Mouse (Mus musculus) heart, embryonic 15.5 days (tissue): ENCODE results near the gene Dazap2. TPM values are rescaled to one million over a fixed set of nuclear protein-coding genes. Genes with fewer than 3 reads are reported as not detected.
"Not testable (repeated sequence)": the region's sequence is repeated elsewhere in the genome, so short reads cannot be mapped to it uniquely, and the experiment has no call there.

Experiments
- ATAC-seq: fragments of 200-750 bp; cut with Nextera tagmentation; replicated peaks from 2 replicates; pipeline ENCODE4 v1.8.0; 2017; ENCODE audit warnings: low read depth, moderate TSS enrichment; ENCODE audit not compliant: insufficient number of reproducible peaks, insufficient read depth, low FRiP score
- H3K27ac ChIP-seq: fragments of 300-500 bp; sonication (generic); 2 replicates; pipeline ENCODE4 v1.5.1; 2015; ENCODE audit warnings: mild to moderate bottlenecking, inconsistent platforms
- H3K27me3 ChIP-seq: fragments of 300-500 bp; sonication (generic); 2 replicates; pipeline ENCODE4 v1.6.1; 2015; ENCODE audit warnings: inconsistent platforms
- H3K36me3 ChIP-seq: fragments of 300-500 bp; sonication (generic); 2 replicates; pipeline ENCODE4 v1.6.1; 2015; ENCODE audit warnings: mild to moderate bottlenecking, inconsistent platforms
- H3K4me1 ChIP-seq: fragments of 300-500 bp; sonication (generic); replicated peaks from 2 replicates; pipeline ENCODE4 v1.6.1; 2015; ENCODE audit warnings: inconsistent platforms
- H3K4me2 ChIP-seq: fragments of 300-500 bp; sonication (generic); 2 replicates; pipeline ENCODE4 v1.6.1; 2015; ENCODE audit warnings: inconsistent platforms, mild to moderate bottlenecking, moderate library complexity
- H3K4me3 ChIP-seq: fragments of 300-500 bp; sonication (generic); 2 replicates; pipeline ENCODE4 v1.5.1; 2015; ENCODE audit warnings: mild to moderate bottlenecking, inconsistent platforms
- H3K9ac ChIP-seq: fragments of 300-500 bp; sonication (generic); 2 replicates; pipeline ENCODE4 v1.6.1; 2015; ENCODE audit warnings: mild to moderate bottlenecking, inconsistent platforms
- H3K9me3 ChIP-seq: fragments of 300-500 bp; sonication (generic); replicated peaks from 2 replicates; pipeline ENCODE4 v1.6.1; 2016; ENCODE audit warnings: inconsistent platforms
- WGBS: fragments of 180-500 bp; shearing (Covaris S2); methylation state at CpG from one replicate; pipeline ENCODE4 v1.1.7; 2015; ENCODE audit warnings: mixed read lengths; 5-methylcytosine and 5-hydroxymethylcytosine counted together
- polyA plus RNA-seq: library from polyadenylated mRNA; unstranded; fragments of >200 nt; fragmentation: Nextera tagmentation; extraction: Ambion mirVana; gene quantifications from 2 replicates; pipeline ENCODE4 v1.2.1, GENCODE M21; 2015

Dazap2 gene
- polyA plus RNA-seq, 1 experiment from 2014 or later: 201 TPM

- no peaks in the 10 kb centered on the region for H3K9me3 ChIP-seq
- H3K4me3 ChIP-seq: no peak overlapping the region
- ATAC-seq: no peak
- no peak overlapping the region for H3K27ac ChIP-seq
- H3K4me1 ChIP-seq: peaks cover 21% of the 10 kb centered on the region
- no peaks in the 10 kb centered on the region for H3K27me3 ChIP-seq
- no peak overlapping the region for H3K4me2 ChIP-seq
- H3K9ac ChIP-seq: no peak overlapping the region
- no peaks in the 10 kb centered on the region for H3K36me3 ChIP-seq
- 79% methylated on average over 7 of the region's 7 CpGs for WGBS
Measured at GRCm38 (mm10) chr15:100611951-100612350, 3.2 kb upstream of the Dazap2 start.

- H3K9me3 ChIP-seq: no peaks in the 10 kb centered on the region
- H3K27ac ChIP-seq: no peak overlapping the region
- H3K4me3 ChIP-seq: no peak overlapping the region
- no peak for ATAC-seq
- H3K4me2 ChIP-seq: no peak overlapping the region
- H3K9ac ChIP-seq: no peak overlapping the region
- H3K27me3 ChIP-seq: no peaks in the 10 kb centered on the region
- WGBS: 70% methylated on average over 2 of the region's 2 CpGs
- H3K36me3 ChIP-seq: peaks cover under 1% of the 10 kb centered on the region; the same call in 1 of the 2 replicates
- peaks cover 24% of the 10 kb centered on the region for H3K4me1 ChIP-seq
Measured at GRCm38 (mm10) chr15:100612432-100612831, 2.7 kb upstream of the Dazap2 start.

- H3K4me2 ChIP-seq: peak overlapping the region; percentile 63
- peak overlapping the region; percentile 43 for H3K9ac ChIP-seq
- peak overlapping the region; percentile 40 for H3K4me3 ChIP-seq
- H3K36me3 ChIP-seq: peaks cover 12% of the 10 kb centered on the region
- ATAC-seq: no peak
- 7% methylated on average over 16 of the region's 16 CpGs for WGBS
- H3K27me3 ChIP-seq: no peaks in the 10 kb centered on the region
- no peak overlapping the region for H3K27ac ChIP-seq
- peaks cover 24% of the 10 kb centered on the region for H3K4me1 ChIP-seq
- H3K9me3 ChIP-seq: no peaks in the 10 kb centered on the region
Measured at GRCm38 (mm10) chr15:100613584-100613983, 1.6 kb upstream of the Dazap2 start.

GRCm38 (mm10) chr15:100614218-100614995, 742 bp upstream of the Dazap2 start:
- ATAC-seq: no peak
- Histone ChIP-seq H3K4me2 (peak overlapping the region; percentile 84), H3K4me1 (peaks cover 24% of the 10 kb centered on the region), H3K27ac (peak overlapping the region; percentile 99), H3K36me3 (peaks cover 20% of the 10 kb centered on the region), H3K9me3 (no peaks in the 10 kb centered on the region), H3K27me3 (no peaks in the 10 kb centered on the region), H3K4me3 (peak overlapping the region; percentile 88), H3K9ac (peak overlapping the region; percentile 60)
- WGBS: 9% methylated on average over 43 of the region's 43 CpGs

GRCm38 (mm10) chr15:100615825-100616220, 674 bp downstream of the Dazap2 start:
- Histone ChIP-seq H3K27me3 (no peaks in the 10 kb centered on the region), H3K9me3 (no peaks in the 10 kb centered on the region), H3K36me3 (peaks cover 33% of the 10 kb centered on the region), H3K4me2 (peak overlapping the region; percentile 82), H3K27ac (peak overlapping the region; percentile 99), H3K9ac (peak overlapping the region; percentile 91), H3K4me1 (peaks cover 24% of the 10 kb centered on the region), H3K4me3 (peak overlapping the region; percentile 88)
- peak; percentile 85 for ATAC-seq
- WGBS: under 1% methylated on average over 39 of the region's 43 CpGs

GRCm38 (mm10) chr15:100616221-100616620, 1.1 kb downstream of the Dazap2 start:
- peak; percentile 0; the same call in 1 of the 2 replicates for ATAC-seq
- Histone ChIP-seq H3K4me3 (peak overlapping the region; percentile 88), H3K36me3 (peaks cover 35% of the 10 kb centered on the region), H3K9me3 (no peaks in the 10 kb centered on the region), H3K27me3 (no peaks in the 10 kb centered on the region), H3K4me1 (peaks cover 24% of the 10 kb centered on the region), H3K27ac (peak overlapping the region; percentile 99), H3K9ac (peak overlapping the region; percentile 91), H3K4me2 (peak overlapping the region; percentile 82)
- under 1% methylated on average over 19 of the region's 19 CpGs for WGBS

GRCm38 (mm10) chr15:100619200-100619599, 4.1 kb downstream of the Dazap2 start:
- Histone ChIP-seq H3K4me1 (peaks cover 22% of the 10 kb centered on the region), H3K9ac (no peak overlapping the region), H3K4me3 (no peak overlapping the region), H3K4me2 (no peak overlapping the region), H3K27ac (no peak overlapping the region), H3K9me3 (no peaks in the 10 kb centered on the region), H3K27me3 (no peaks in the 10 kb centered on the region), H3K36me3 (peaks cover 35% of the 10 kb centered on the region)
- WGBS: 80% methylated on average over 7 of the region's 7 CpGs
- no peak for ATAC-seq

- H3K27me3 ChIP-seq, H3K9ac ChIP-seq, H3K4me3 ChIP-seq, H3K4me2 ChIP-seq, H3K9me3 ChIP-seq: not testable (repeated sequence)
- peaks cover 35% of the 10 kb centered on the region for H3K36me3 ChIP-seq
- peak overlapping the region; percentile 50 for H3K27ac ChIP-seq
- ATAC-seq: 0 out of 2 replicates have a peak, but pooled peaks have one; percentile 7
- 52% methylated on average over 9 of the region's 9 CpGs for WGBS
- peaks cover 13% of the 10 kb centered on the region for H3K4me1 ChIP-seq
Measured at GRCm38 (mm10) chr15:100621671-100622070, 6.5 kb downstream of the Dazap2 start.

GRCm38 (mm10) chr15:100622164-100622563, 7.0 kb downstream of the Dazap2 start:
- no peak for ATAC-seq
- 74% methylated on average over 7 of the region's 7 CpGs for WGBS
- no peak overlapping the region for H3K4me2 ChIP-seq
- peak overlapping the region; percentile 50 for H3K27ac ChIP-seq
- H3K4me3 ChIP-seq: no peak overlapping the region
- H3K9me3 ChIP-seq: no peaks in the 10 kb centered on the region
- H3K4me1 ChIP-seq: peaks cover 8% of the 10 kb centered on the region
- no peak overlapping the region for H3K9ac ChIP-seq
- H3K27me3 ChIP-seq: no peaks in the 10 kb centered on the region
- peaks cover 35% of the 10 kb centered on the region for H3K36me3 ChIP-seq

GRCm38 (mm10) chr15:100623754-100624153, 8.6 kb downstream of the Dazap2 start:
- Histone ChIP-seq H3K36me3 (peaks cover 22% of the 10 kb centered on the region), H3K4me3 (no peak overlapping the region), H3K9ac (no peak overlapping the region), H3K9me3 (no peaks in the 10 kb centered on the region), H3K4me1 (peaks cover 17% of the 10 kb centered on the region), H3K27ac (no peak overlapping the region), H3K27me3 (no peaks in the 10 kb centered on the region), H3K4me2 (no peak overlapping the region)
- WGBS: 86% methylated on average over 9 of the region's 9 CpGs
- ATAC-seq: no peak

- Histone ChIP-seq H3K4me1 (peaks cover 17% of the 10 kb centered on the region), H3K4me3 (no peak overlapping the region), H3K9me3 (no peaks in the 10 kb centered on the region), H3K27ac (no peak overlapping the region), H3K27me3 (no peaks in the 10 kb centered on the region), H3K36me3 (peaks cover 15% of the 10 kb centered on the region), H3K4me2 (no peak overlapping the region), H3K9ac (no peak overlapping the region)
- 84% methylated on average over 3 of the region's 3 CpGs for WGBS
- no peak for ATAC-seq
Measured at GRCm38 (mm10) chr15:100624435-100624834, 9.3 kb downstream of the Dazap2 start.

- Histone ChIP-seq H3K4me2 (no peak overlapping the region), H3K27ac (0 out of 2 replicates have a peak overlapping the region, but pooled peaks have one; percentile 25)
Measured at GRCm38 (mm10) chr15:100627287-100627686, 12.1 kb downstream of the Dazap2 start.

More at GRCm38 (mm10) chr15:100627287-100627686, 12.1 kb downstream of the Dazap2 start:
- Histone ChIP-seq H3K9me3 (no peaks in the 10 kb centered on the region), H3K36me3 (no peaks in the 10 kb centered on the region), H3K27me3 (no peaks in the 10 kb centered on the region), H3K4me3 (no peak overlapping the region), H3K9ac (no peak overlapping the region), H3K4me1 (peaks cover 10% of the 10 kb centered on the region)
- WGBS: 21% methylated on average over 10 of the region's 10 CpGs
- ATAC-seq: no peak
